Mouse (Mus musculus): Measurements from ENCODE around the gene Rhoa.

GRCm38 (mm10) chr9:108266261-108266935, 39.5 kb upstream of the Rhoa start:
- no peak for TF ChIP-seq POLR2A (IDR thresholded peaks at IDR 0.05; ENCODE audit: insufficient read depth, low read depth, low read length)
- no peak for TF ChIP-seq EP300 (IDR thresholded peaks at IDR 0.05; ENCODE audit: insufficient read depth, low read depth, low read length)
- TF ChIP-seq CTCF (IDR thresholded peaks at IDR 0.05), result no peak
